Mouse (Mus musculus) MEL (cell line): ENCODE results near the gene Doc2g. TPM values are rescaled to one million over a fixed set of nuclear protein-coding genes. Genes with fewer than 3 reads are reported as not detected.

ENCODE experiments used
- DNase-seq: peaks from one replicate; pipeline ENCODE4 v3.0.0; 2011; ENCODE audit warnings: low read depth, low spot score
- H3K27ac ChIP-seq: 2 replicates; pipeline ENCODE4 v1.5.1; 2012; ENCODE audit warnings: low read depth, mild to moderate bottlenecking, control low read depth, low read length, moderate library complexity; ENCODE audit not compliant: control insufficient read depth
- H3K27me3 ChIP-seq, 2 experiments: fragments of 150-350 bp in 1 of 2; sonication (generic) in 1 of 2; 2 replicates each; pipeline ENCODE4 v1.6.1; 2012; ENCODE audit warnings: low read length in 2 of 2, mild to moderate bottlenecking in 2 of 2, improper control_type of control experiment in 1 of 2, moderate library complexity in 1 of 2; ENCODE audit not compliant: insufficient read depth in 2 of 2, control insufficient read depth in 1 of 2
- H3K36me3 ChIP-seq, 2 experiments: 2 replicates each; pipeline ENCODE4 v1.6.1; 2012 to 2014; ENCODE audit warnings: low read length in 2 of 2, improper control_type of control experiment in 1 of 2, inconsistent platforms in 1 of 2, mild to moderate bottlenecking in 1 of 2; ENCODE audit not compliant: insufficient read depth in 2 of 2, control insufficient read depth in 1 of 2
- H3K4me1 ChIP-seq, 2 experiments: fragments of 150-350 bp in 1 of 2; sonication (generic) in 1 of 2; 2 replicates each; pipeline ENCODE4 v1.6.1; 2012; ENCODE audit warnings: low read length in 2 of 2, improper control_type of control experiment in 1 of 2, mild to moderate bottlenecking in 1 of 2; ENCODE audit not compliant: insufficient read depth in 2 of 2, control insufficient read depth in 1 of 2
- H3K4me3 ChIP-seq, 2 experiments: fragments of 150-350 bp in 1 of 2; sonication (generic) in 1 of 2; 2 replicates each; pipeline ENCODE4 v1.5.1; 2012; ENCODE audit warnings: low read depth in 2 of 2, low read length in 2 of 2, mild to moderate bottlenecking in 2 of 2, moderate library complexity in 2 of 2, control low read depth in 1 of 2, improper control_type of control experiment in 1 of 2; ENCODE audit not compliant: control insufficient read depth in 1 of 2, insufficient read depth in 1 of 2
- H3K79me2 ChIP-seq: 2 replicates; pipeline ENCODE4 v1.6.1; 2012; ENCODE audit warnings: mild to moderate bottlenecking, low read length, moderate library complexity; ENCODE audit not compliant: control insufficient read depth, poor library complexity, insufficient read depth
- H3K9ac ChIP-seq: 2 replicates; pipeline ENCODE4 v1.6.1; 2012; ENCODE audit warnings: low read depth, mild to moderate bottlenecking, control low read depth, low read length, moderate library complexity; ENCODE audit not compliant: control insufficient read depth, poor library complexity, severe bottlenecking
- H3K9me3 ChIP-seq: fragments of 150-350 bp; sonication (generic); replicated peaks from 2 replicates; pipeline ENCODE4 v1.6.1; 2012; ENCODE audit warnings: mild to moderate bottlenecking, low read length, improper control_type of control experiment, moderate library complexity; ENCODE audit not compliant: insufficient read depth
- CHD2 ChIP-seq: IDR thresholded peaks from 2 replicates; pipeline ENCODE4 v1.6.1; 2011; ENCODE audit warnings: low read length, improper control_type of control experiment
- CTCF ChIP-seq, 3 experiments: IDR thresholded peaks in 2 of 3; conservative IDR thresholded peaks in 1 of 3; 2 replicates each; pipeline ENCODE4 v1.5.1; 2011 to 2012; ENCODE audit warnings: low read length in 3 of 3, low read depth in 2 of 3, mild to moderate bottlenecking in 2 of 3, improper control_type of control experiment in 1 of 3, inconsistent platforms in 1 of 3, mixed read lengths in 1 of 3, moderate library complexity in 1 of 3; ENCODE audit not compliant: control insufficient read depth in 1 of 3, insufficient read depth in 1 of 3, poor library complexity in 1 of 3, severe bottlenecking in 1 of 3
- E2F4 ChIP-seq: IDR thresholded peaks from 2 replicates; pipeline ENCODE4 v1.6.1; 2011; ENCODE audit warnings: low read depth, low read length, improper control_type of control experiment, borderline replicate concordance
- ETS1 ChIP-seq: IDR thresholded peaks from 2 replicates; pipeline ENCODE4 v1.6.1; 2012; ENCODE audit warnings: low read depth, mild to moderate bottlenecking, inconsistent platforms, low read length, improper control_type of control experiment, moderate library complexity
- GABPA ChIP-seq: IDR thresholded peaks from 2 replicates; pipeline ENCODE4 v1.6.1; 2012; ENCODE audit warnings: low read depth, mild to moderate bottlenecking, inconsistent platforms, low read length, improper control_type of control experiment, moderate library complexity
- GATA1 ChIP-seq: IDR thresholded peaks from 2 replicates; pipeline ENCODE4 v1.6.1; 2011; ENCODE audit warnings: low read depth, low read length, improper control_type of control experiment
- JUND ChIP-seq: IDR thresholded peaks from 2 replicates; pipeline ENCODE4 v1.6.1; 2011; ENCODE audit warnings: low read depth, mild to moderate bottlenecking, improper control_type of control experiment, low read length
- KAT2A ChIP-seq: conservative IDR thresholded peaks from 2 replicates; pipeline ENCODE4 v1.6.1; 2012; ENCODE audit warnings: low read depth, low read length, improper control_type of control experiment, inconsistent platforms
- MAFK ChIP-seq: IDR thresholded peaks from 2 replicates; pipeline ENCODE4 v1.6.1; 2011; ENCODE audit warnings: low read depth, mild to moderate bottlenecking, low read length, improper control_type of control experiment, borderline replicate concordance
- MAZ ChIP-seq: IDR thresholded peaks from 2 replicates; pipeline ENCODE4 v1.6.1; 2012; ENCODE audit warnings: low read depth, mild to moderate bottlenecking, inconsistent platforms, low read length, improper control_type of control experiment
- MXI1 ChIP-seq: IDR thresholded peaks from 2 replicates; pipeline ENCODE4 v1.6.1; 2011; ENCODE audit warnings: mild to moderate bottlenecking, low read depth, low read length, improper control_type of control experiment
- NELFE ChIP-seq: IDR thresholded peaks from 2 replicates; pipeline ENCODE4 v1.6.1; 2011; ENCODE audit warnings: low read depth, low read length, improper control_type of control experiment
- RCOR1 ChIP-seq: IDR thresholded peaks from 2 replicates; pipeline ENCODE4 v1.6.1; 2012; ENCODE audit warnings: low read depth, mild to moderate bottlenecking, inconsistent platforms, low read length, improper control_type of control experiment
- SMC3 ChIP-seq: IDR thresholded peaks from 2 replicates; pipeline ENCODE4 v1.6.1; 2011; ENCODE audit warnings: low read depth, low read length, improper control_type of control experiment
- TBP ChIP-seq: IDR thresholded peaks from 2 replicates; pipeline ENCODE4 v1.8.0; 2011; ENCODE audit warnings: low read depth, low read length, improper control_type of control experiment
- TCF12 ChIP-seq: IDR thresholded peaks from 2 replicates; pipeline ENCODE4 v1.6.1; 2014; ENCODE audit warnings: low read depth, mild to moderate bottlenecking, inconsistent platforms, low read length, improper control_type of control experiment, moderate library complexity
- UBTF ChIP-seq: IDR thresholded peaks from 2 replicates; pipeline ENCODE4 v1.6.1; 2012; ENCODE audit warnings: low read depth, mild to moderate bottlenecking, inconsistent platforms, low read length, improper control_type of control experiment, moderate library complexity, borderline replicate concordance; ENCODE audit not compliant: insufficient read depth
- USF1 ChIP-seq: IDR thresholded peaks from 2 replicates; pipeline ENCODE4 v1.6.1; 2014; ENCODE audit warnings: low read depth, mild to moderate bottlenecking, inconsistent platforms, low read length, improper control_type of control experiment, moderate library complexity
- ZC3H11A ChIP-seq: IDR thresholded peaks from 2 replicates; pipeline ENCODE4 v1.6.1; 2012; ENCODE audit warnings: low read depth, mild to moderate bottlenecking, inconsistent platforms, low read length, improper control_type of control experiment
- ZKSCAN1 ChIP-seq: IDR thresholded peaks from 2 replicates; pipeline ENCODE4 v1.6.1; 2012; ENCODE audit warnings: low read depth, mild to moderate bottlenecking, inconsistent platforms, low read length, improper control_type of control experiment, moderate library complexity
- ZMIZ1 ChIP-seq: IDR thresholded peaks from 2 replicates; pipeline ENCODE4 v1.6.1; 2012; ENCODE audit warnings: low read depth, mild to moderate bottlenecking, inconsistent platforms, low read length, improper control_type of control experiment, moderate library complexity
- ZNF384 ChIP-seq: IDR thresholded peaks from 2 replicates; pipeline ENCODE4 v1.6.1; 2012; ENCODE audit warnings: low read depth, mild to moderate bottlenecking, inconsistent platforms, low read length, improper control_type of control experiment
- polyA plus RNA-seq, 2 experiments: library from polyadenylated mRNA; stranded (reverse) in 1 of 2; unstranded in 1 of 2; fragments of >175 nt in 1 of 2; fragments of >200 nt in 1 of 2; gene quantifications; 2 replicates each; pipeline versions ENCODE4 v1.2.1 to v1.2.4; 2012; ENCODE audit warnings: low replicate concordance in 2 of 2, low read depth in 1 of 2; ENCODE audit not compliant: insufficient read length in 2 of 2, insufficient read depth in 1 of 2, missing spikeins in 1 of 2
- total RNA-seq: library from RNA; depleted of rRNA; stranded (reverse); fragments of 300-350 nt; gene quantifications from 2 replicates; pipeline ENCODE4 v1.2.3, GENCODE M21; 2012

Doc2g gene
- total and polyA plus RNA-seq, 3 experiments, result 9.9 to 16.0 TPM; not detected in 1

- H3K36me3 ChIP-seq, result no peaks in the 10 kb centered on the region; a peak in 1 of 4 replicates
- peaks cover 0 to 8% of the 10 kb centered on the region in 2 experiments; a peak in 2 of 4 replicates for H3K4me1 ChIP-seq
- H3K79me2 ChIP-seq, result no peaks in the 10 kb centered on the region
- H3K9me3 ChIP-seq, result no peaks in the 10 kb centered on the region
- no peak overlapping the region for H3K4me3 ChIP-seq
- TF ChIP-seq GABPA (no peak), USF1 (no peak), CHD2 (no peak), E2F4 (no peak), TCF12 (no peak), MAZ (no peak), SMC3 (no peak), ZNF384 (no peak), MXI1 (no peak), TBP (no peak), ETS1 (no peak), JUND (no peak), GATA1 (no peak), NELFE (no peak), ZMIZ1 (no peak), ZKSCAN1 (no peak), ZC3H11A (no peak), RCOR1 (no peak), MAFK (no peak), KAT2A (no peak)
- peaks cover 0 to 2% of the 10 kb centered on the region in 2 experiments; a peak in 1 of 4 replicates for H3K27me3 ChIP-seq
- no peak for DNase-seq
- H3K9ac ChIP-seq, result no peak overlapping the region
- no peak overlapping the region for H3K27ac ChIP-seq
Observed at GRCm38 (mm10) chr19:3988066-3988465, 15.0 kb upstream of the Doc2g start.

DNA sequence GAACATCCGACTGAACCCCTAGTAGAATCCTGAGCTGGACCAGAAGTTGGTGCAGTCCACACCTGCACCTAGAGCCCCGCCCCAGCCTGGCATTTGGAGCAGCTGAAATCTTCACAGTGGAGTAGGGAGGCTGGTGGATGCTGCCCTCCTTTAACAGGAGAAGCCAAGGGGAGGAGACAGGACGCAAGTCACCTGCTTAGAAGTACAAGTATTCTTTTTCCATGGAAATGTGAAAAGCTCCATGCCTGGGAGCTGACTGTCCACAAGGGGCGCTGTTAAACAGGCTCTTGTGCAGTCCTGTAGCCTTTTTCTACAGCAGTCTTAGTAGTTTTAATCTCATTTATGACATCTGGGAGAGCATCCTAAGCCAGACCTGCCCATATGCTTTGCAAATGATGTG, 14.4 kb upstream of the Doc2g start:
- H3K27me3 ChIP-seq, result peaks cover 2 to 4% of the 10 kb centered on the region in 2 experiments; a peak in 3 of 4 replicates
- H3K9ac ChIP-seq, result no peak overlapping the region
- no peak overlapping the region for H3K4me3 ChIP-seq
- TF ChIP-seq UBTF (no peak), CTCF (IDR thresholded peaks at IDR 0.05 in 2 of 3, conservative IDR thresholded peaks at IDR 0.05 in 1 of 3; ENCODE audit: control insufficient read depth in 1 of 3, insufficient read depth in 1 of 3, low read depth in 2 of 3, low read length in 3 of 3, poor library complexity in 1 of 3, severe bottlenecking in 1 of 3) (peak; percentile 27 to 45 (median 38))
- no peak overlapping the region for H3K27ac ChIP-seq
- H3K4me1 ChIP-seq, result peaks cover 0 to 8% of the 10 kb centered on the region in 2 experiments; a peak in 2 of 4 replicates
- H3K36me3 ChIP-seq, result no peaks in the 10 kb centered on the region; a peak in 1 of 4 replicates
- no peaks in the 10 kb centered on the region for H3K9me3 ChIP-seq
- DNase-seq, result peak; percentile 32
- no peaks in the 10 kb centered on the region for H3K79me2 ChIP-seq
